Mouse (Mus musculus) hindbrain, embryonic 16.5 days (tissue): ENCODE measurements around the gene Gdpgp1. TPM values are rescaled to one million over a fixed set of nuclear protein-coding genes. Genes with fewer than 3 reads are reported as not detected.

Experiments used
- ATAC-seq: fragments of 200-750 bp; cut with Nextera tagmentation; 2 replicates; pipeline ENCODE4 v1.8.0; 2017; ENCODE audit warnings: moderate TSS enrichment, moderate library complexity
- H3K27ac ChIP-seq: fragments of 300-500 bp; sonication (generic); 2 replicates; pipeline ENCODE4 v1.5.1; 2014; ENCODE audit warnings: low read depth, mild to moderate bottlenecking, control low read depth, low read length, moderate library complexity
- H3K27me3 ChIP-seq: fragments of 300-500 bp; sonication (generic); replicated peaks from 2 replicates; pipeline ENCODE4 v1.6.1; 2014; ENCODE audit warnings: low read length; ENCODE audit not compliant: control insufficient read depth, insufficient read depth
- H3K36me3 ChIP-seq: fragments of 300-500 bp; sonication (generic); 2 replicates; pipeline ENCODE4 v1.6.1; 2014; ENCODE audit warnings: mild to moderate bottlenecking, low read length, moderate library complexity, mixed read lengths; ENCODE audit not compliant: control insufficient read depth, insufficient read depth
- H3K4me1 ChIP-seq: fragments of 300-500 bp; sonication (generic); 2 replicates; pipeline ENCODE4 v1.6.1; 2014; ENCODE audit warnings: low read depth, low read length; ENCODE audit not compliant: control insufficient read depth, insufficient read depth
- H3K4me2 ChIP-seq: fragments of 300-500 bp; sonication (generic); 2 replicates; pipeline ENCODE4 v1.6.1; 2014; ENCODE audit warnings: mild to moderate bottlenecking, low read length, control low read depth, moderate library complexity
- H3K4me3 ChIP-seq: fragments of 300-500 bp; sonication (generic); 2 replicates; pipeline ENCODE4 v1.5.1; 2014; ENCODE audit warnings: mild to moderate bottlenecking, low read length, control low read depth, moderate library complexity
- H3K9ac ChIP-seq: fragments of 300-500 bp; sonication (generic); 2 replicates; pipeline ENCODE4 v1.6.1; 2014; ENCODE audit warnings: low read depth, mild to moderate bottlenecking, control low read depth, low read length, moderate library complexity
- H3K9me3 ChIP-seq: fragments of 300-500 bp; sonication (generic); 2 replicates; pipeline ENCODE4 v1.6.1; 2014; ENCODE audit warnings: mild to moderate bottlenecking, low read length, moderate library complexity; ENCODE audit not compliant: control insufficient read depth
- WGBS: fragments of 180-500 bp; shearing (Covaris S2); extraction: QIAGEN DNeasy Blood & Tissue Kit; methylation state at CpG from one replicate; pipeline ENCODE4 v1.1.7; 2014; 5-methylcytosine and 5-hydroxymethylcytosine counted together
- polyA plus RNA-seq: library from polyadenylated mRNA; unstranded; fragments of >200 nt; fragmentation: Nextera tagmentation; extraction: Ambion mirVana; gene quantifications from 2 replicates; pipeline ENCODE4 v1.2.1, GENCODE M21; 2015

The Gdpgp1 gene
- polyA plus RNA-seq = 4.5 and 4.9 TPM in 2 replicates

DNA sequence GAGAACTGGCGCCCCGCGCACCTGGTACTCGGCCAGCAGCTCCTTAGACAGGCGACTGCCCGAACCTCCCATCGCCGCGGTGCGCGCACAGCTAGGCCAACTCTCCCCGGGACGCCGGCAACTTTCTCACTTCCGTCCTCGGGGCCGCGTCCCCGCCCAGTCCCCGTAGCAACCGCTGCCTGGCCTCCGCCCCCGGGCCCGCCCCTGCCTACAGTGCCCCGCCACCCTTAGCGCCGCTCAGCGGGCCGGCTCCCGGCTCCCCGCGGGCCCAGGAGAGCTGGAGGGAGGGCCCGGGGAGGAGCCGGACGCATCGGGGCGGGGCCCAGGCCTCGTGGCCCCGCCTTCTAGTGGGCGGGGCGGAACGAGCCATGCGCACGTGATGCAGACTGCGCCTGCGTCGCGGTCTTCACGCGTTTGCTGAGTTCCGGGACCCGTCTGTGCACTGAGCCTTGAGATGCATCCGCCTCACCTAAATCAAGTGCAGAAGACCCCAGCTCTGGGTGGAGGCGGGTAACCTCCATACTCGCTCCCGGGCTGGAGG is at the start of gene Gdpgp1, which contains the start of gene Cib1:
TSS of gene Gdpgp1 (plus strand) at position 377 of the 541 bp plus-strand sequence.
TSS of gene Cib1 (minus strand) at position 325 of the 541 bp plus-strand sequence.
- Histone ChIP-seq H3K9ac (peak within 1 kb of the TSS; percentile 65), H3K27ac (peak within 1 kb of the TSS; percentile 57; the same call in 1 of the 2 replicates), H3K4me1 (peaks cover 12% of the 10 kb centered on the region), H3K9me3 (no peaks in the 10 kb centered on the region), H3K4me2 (peak within 1 kb of the TSS; percentile 63), H3K36me3 (no peaks in the 10 kb centered on the region), H3K4me3 (peak within 1 kb of the TSS; percentile 74), H3K27me3 (no peaks in the 10 kb centered on the region)
- peak; percentile 96 for ATAC-seq
- whole genome bisulfite sequencing = under 1% methylated on average over 44 of the region's 56 CpGs

DNA sequence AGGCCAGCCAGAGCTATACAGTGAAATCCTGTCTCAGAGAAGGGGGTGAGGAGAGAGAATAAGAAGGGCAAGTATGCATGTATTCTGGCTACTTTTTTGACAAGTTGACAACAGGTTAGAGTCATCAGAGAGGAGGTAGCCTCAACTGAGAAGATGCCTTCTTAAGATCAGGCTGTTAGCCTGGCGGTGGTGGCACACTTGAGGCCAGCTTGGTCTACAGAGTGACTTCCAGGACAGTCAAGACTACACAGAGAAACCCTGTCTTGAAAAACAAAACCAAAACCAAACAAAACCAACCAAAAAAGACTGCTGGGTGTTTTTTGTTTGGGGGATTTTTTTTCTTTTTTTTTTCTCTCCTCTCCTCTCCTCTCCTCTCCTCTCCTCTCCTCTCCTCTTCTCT is 49.2 kb upstream of the Gdpgp1 start:
- no peak overlapping the region for H3K4me2 ChIP-seq
- no peak overlapping the region for H3K4me3 ChIP-seq
- no peaks in the 10 kb centered on the region for H3K27me3 ChIP-seq
- H3K4me1 ChIP-seq = peaks cover 14% of the 10 kb centered on the region
- H3K27ac ChIP-seq = no peak overlapping the region
- ATAC-seq = no peak
- 82% methylated on average over 1 of the region's 1 CpGs for WGBS
- H3K36me3 ChIP-seq = no peaks in the 10 kb centered on the region
- no peaks in the 10 kb centered on the region for H3K9me3 ChIP-seq
- no peak overlapping the region for H3K9ac ChIP-seq

DNA sequence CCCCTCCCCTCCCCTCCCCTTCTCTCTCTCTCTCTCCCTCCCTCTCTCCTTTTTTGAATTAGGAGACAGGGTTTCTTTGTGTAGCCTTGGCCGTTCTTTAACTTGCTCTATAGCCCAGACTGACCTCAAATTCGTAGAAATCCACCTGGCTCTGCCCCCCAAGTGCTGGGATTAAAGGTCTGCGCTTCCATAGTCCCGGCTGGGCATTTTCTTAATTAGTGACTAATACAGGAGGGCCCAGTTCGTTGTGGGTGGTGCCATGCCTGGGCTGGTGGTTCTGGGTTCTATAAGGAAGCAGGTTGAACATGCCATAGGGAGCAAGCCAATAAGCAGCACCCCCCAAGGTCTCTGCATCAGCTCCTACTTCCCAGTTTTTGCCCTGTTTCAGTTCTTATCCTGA is 48.7 kb upstream of the Gdpgp1 start:
- Histone ChIP-seq H3K4me3 (no peak overlapping the region), H3K36me3 (no peaks in the 10 kb centered on the region), H3K27me3 (no peaks in the 10 kb centered on the region), H3K9ac (no peak overlapping the region), H3K4me2 (no peak overlapping the region), H3K9me3 (no peaks in the 10 kb centered on the region), H3K4me1 (peaks cover 19% of the 10 kb centered on the region), H3K27ac (no peak overlapping the region)
- no peak for ATAC-seq
- WGBS = 55% methylated on average over 5 of the region's 5 CpGs

DNA sequence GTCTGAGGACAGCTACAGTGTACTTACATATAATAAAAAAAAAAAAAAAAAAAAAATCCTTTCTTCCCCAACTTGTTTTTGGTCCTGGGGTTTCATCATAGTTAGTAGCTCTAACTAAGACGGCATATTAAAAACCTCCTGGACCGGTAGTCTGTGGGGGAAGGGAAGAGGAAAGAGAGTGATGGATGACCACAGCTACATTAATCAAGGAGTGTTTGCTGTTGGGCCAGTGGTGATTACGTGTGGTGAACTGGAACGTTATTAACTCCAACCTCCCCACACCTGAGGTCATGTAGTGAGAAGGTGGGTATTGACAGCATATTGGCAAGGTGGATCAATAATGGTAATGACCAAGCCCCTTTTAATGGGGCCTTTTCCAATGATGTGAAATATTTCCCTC is 48.1 kb upstream of the Gdpgp1 start:
- no peak overlapping the region for H3K9ac ChIP-seq
- H3K27ac ChIP-seq = no peak overlapping the region
- H3K4me3 ChIP-seq = no peak overlapping the region
- no peaks in the 10 kb centered on the region for H3K27me3 ChIP-seq
- H3K9me3 ChIP-seq = no peaks in the 10 kb centered on the region
- 52% methylated on average over 4 of the region's 4 CpGs for WGBS
- H3K36me3 ChIP-seq = no peaks in the 10 kb centered on the region
- ATAC-seq = no peak
- peaks cover 22% of the 10 kb centered on the region for H3K4me1 ChIP-seq
- no peak overlapping the region for H3K4me2 ChIP-seq

DNA sequence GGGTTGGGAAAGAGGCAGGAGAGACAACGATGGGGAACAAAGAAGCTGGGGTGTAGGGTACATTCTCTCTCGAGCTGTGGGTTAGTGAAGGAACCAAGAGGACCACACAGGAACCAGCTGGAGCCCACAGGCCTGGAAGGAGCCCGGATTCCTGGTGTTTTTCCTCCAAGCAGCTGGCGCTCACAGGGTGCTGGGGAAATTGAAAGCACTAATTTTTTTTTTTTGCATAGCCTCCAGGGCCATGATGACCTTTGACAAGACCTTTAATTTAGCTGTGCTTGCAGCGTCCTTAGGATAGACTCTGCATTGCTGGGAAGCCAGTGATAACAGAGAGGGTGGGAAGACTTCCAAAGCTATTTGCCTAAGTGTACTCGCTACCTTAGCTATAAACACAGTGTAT is 47.7 kb upstream of the Gdpgp1 start:
- WGBS = 56% methylated on average over 6 of the region's 6 CpGs
- peaks cover 22% of the 10 kb centered on the region for H3K4me1 ChIP-seq
- H3K4me3 ChIP-seq = no peak overlapping the region
- H3K36me3 ChIP-seq = no peaks in the 10 kb centered on the region
- no peaks in the 10 kb centered on the region for H3K27me3 ChIP-seq
- H3K9ac ChIP-seq = no peak overlapping the region
- ATAC-seq = no peak
- no peaks in the 10 kb centered on the region for H3K9me3 ChIP-seq
- no peak overlapping the region for H3K27ac ChIP-seq
- H3K4me2 ChIP-seq = no peak overlapping the region

DNA sequence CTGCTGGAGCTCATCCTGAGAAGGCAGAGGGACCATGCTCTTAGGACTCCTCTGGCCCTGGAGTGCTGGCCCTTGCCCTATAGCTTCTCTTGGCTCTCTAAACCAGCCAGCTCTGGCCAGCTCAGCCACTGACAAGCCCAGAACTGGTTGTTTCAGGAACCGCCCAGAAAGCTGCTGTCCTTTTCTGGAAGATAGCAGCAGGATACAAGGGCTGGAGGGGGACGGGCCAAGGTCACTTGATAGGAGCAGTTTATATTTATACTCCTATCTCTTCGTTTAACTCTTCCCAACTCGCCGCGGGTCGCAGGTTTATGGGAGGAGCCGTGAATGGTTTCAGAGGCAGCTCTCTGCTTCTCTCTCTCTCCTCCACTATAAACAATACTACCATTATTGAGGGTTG is 46.6 kb upstream of the Gdpgp1 start:
- H3K27ac ChIP-seq = no peak overlapping the region
- H3K27me3 ChIP-seq = no peaks in the 10 kb centered on the region
- H3K4me1 ChIP-seq = peaks cover 22% of the 10 kb centered on the region
- H3K36me3 ChIP-seq = no peaks in the 10 kb centered on the region
- peak overlapping the region; percentile 57 for H3K4me3 ChIP-seq
- WGBS = 22% methylated on average over 8 of the region's 8 CpGs
- H3K4me2 ChIP-seq = peak overlapping the region; percentile 77
- H3K9ac ChIP-seq = no peak overlapping the region; the same call in 1 of the 2 replicates
- ATAC-seq = no peak
- no peaks in the 10 kb centered on the region for H3K9me3 ChIP-seq

DNA sequence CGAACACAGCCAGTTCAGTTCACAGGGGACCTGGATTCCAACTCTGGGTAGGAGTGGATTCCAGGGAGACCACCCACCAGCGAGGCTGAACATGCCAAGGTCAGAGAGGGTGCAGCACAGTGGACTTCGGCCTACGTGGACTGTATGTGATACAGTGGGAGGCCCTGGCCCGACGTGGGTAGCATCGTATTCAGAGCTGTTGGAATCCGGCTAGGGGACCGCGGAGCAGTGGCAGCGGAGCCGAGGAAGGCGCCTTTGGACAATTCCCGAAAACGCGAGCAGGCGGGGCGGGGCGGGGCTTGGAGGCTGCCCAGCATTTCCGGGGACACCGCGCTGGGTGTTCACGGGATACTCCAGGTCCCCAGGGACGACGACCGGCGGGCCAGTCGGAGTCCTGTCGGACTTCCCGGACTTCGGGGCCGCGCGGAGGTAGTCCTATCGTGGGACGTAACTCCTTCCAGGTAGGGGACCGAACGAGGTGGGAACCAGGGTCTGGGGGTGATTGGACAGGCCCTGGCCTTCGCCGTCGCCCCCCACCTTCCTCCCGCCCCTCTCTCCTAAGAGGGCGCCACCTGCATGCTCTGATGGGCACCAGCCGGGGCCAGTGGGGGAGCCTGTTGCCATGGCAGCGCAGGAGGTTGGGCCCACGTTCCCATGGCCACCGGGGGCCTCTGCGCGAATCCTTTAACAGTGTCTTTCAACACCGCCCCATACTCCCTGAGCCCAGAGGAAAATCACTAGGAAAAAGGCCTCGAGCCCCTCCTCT is 46.0 kb upstream of the Gdpgp1 start, which contains the start of gene Sema4b:
TSS of gene Sema4b (plus strand) at position 311 of the 766 bp plus-strand sequence.
- H3K27ac ChIP-seq = peak within 1 kb of the TSS; percentile 80
- H3K4me2 ChIP-seq = peak within 1 kb of the TSS; percentile 77
- H3K4me1 ChIP-seq = peaks cover 28% of the 10 kb centered on the region
- H3K4me3 ChIP-seq = peak within 1 kb of the TSS; percentile 57
- peak; percentile 93 for ATAC-seq
- no peaks in the 10 kb centered on the region for H3K36me3 ChIP-seq
- H3K9ac ChIP-seq = peak within 1 kb of the TSS; percentile 73
- H3K9me3 ChIP-seq = no peaks in the 10 kb centered on the region
- no peaks in the 10 kb centered on the region for H3K27me3 ChIP-seq
- under 1% methylated on average over 49 of the region's 51 CpGs for whole genome bisulfite sequencing

DNA sequence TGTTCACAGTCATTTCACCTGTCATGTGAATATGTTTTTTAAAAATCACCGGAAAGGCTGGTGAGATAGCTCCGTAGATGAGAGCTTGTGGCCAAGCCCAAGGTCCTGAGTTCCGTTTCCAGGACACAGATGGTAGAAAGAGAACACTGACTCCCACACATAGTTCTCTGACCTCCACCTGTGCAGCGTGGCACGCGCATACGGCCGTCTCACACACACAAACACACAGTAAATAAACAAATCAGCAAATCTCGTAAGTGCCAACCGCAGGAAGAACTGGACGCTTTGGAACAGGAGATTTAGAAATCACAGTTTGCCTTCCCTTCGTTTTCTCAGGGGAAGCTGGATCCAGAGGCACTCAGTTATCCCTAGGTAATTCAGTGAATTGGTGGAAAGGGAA is 45.2 kb upstream of the Gdpgp1 start:
- WGBS = 42% methylated on average over 12 of the region's 12 CpGs
- Histone ChIP-seq H3K4me2 (peak overlapping the region; percentile 77), H3K9me3 (no peaks in the 10 kb centered on the region), H3K4me3 (peak overlapping the region; percentile 57), H3K4me1 (peaks cover 35% of the 10 kb centered on the region), H3K36me3 (no peaks in the 10 kb centered on the region), H3K27me3 (no peaks in the 10 kb centered on the region), H3K27ac (peak overlapping the region; percentile 80), H3K9ac (peak overlapping the region; percentile 73)
- ATAC-seq = no peak

DNA sequence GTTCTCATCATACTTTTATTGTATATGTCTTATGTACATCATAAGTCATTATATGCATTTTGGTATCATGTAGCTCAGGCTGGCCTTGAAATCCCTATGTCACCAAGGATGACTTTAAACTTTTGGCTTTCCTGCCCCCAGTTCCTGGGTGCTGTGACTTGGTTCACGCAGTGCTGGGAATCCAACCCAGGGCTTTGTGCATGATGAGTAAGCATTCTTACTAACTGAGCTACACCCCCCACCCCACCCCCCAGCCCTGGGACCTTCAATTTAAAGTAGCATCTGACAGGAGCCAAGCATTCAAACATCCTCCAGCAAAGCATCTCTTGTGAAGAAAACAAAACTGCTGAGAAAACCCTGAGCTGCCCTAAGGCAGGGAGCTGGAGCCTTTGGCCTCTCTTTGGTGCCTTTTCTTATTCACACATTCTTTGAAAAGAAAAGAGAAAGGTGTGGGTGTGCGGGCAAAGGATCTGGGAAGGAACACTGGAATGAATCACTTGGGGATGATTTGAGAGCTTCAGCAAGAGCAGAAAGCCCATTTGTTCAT is 44.0 kb upstream of the Gdpgp1 start:
- Histone ChIP-seq H3K4me3 (no peak overlapping the region), H3K9me3 (no peaks in the 10 kb centered on the region), H3K4me1 (peaks cover 38% of the 10 kb centered on the region), H3K27me3 (no peaks in the 10 kb centered on the region), H3K9ac (no peak overlapping the region), H3K4me2 (peak overlapping the region; percentile 11), H3K27ac (peak overlapping the region; percentile 39; the same call in 1 of the 2 replicates), H3K36me3 (no peaks in the 10 kb centered on the region)
- WGBS = 59% methylated on average over 2 of the region's 2 CpGs
- no peak for ATAC-seq
